Mouse (Mus musculus) embryo, embryonic 10.5 days (tissue): ENCODE results near the gene Gm5294.

ENCODE experiments used
- DNase-seq: peaks from one replicate; pipeline ENCODE4 v3.0.0-alpha.2; 2015; ENCODE audit warnings: low spot score

Gm5294 gene

DNA sequence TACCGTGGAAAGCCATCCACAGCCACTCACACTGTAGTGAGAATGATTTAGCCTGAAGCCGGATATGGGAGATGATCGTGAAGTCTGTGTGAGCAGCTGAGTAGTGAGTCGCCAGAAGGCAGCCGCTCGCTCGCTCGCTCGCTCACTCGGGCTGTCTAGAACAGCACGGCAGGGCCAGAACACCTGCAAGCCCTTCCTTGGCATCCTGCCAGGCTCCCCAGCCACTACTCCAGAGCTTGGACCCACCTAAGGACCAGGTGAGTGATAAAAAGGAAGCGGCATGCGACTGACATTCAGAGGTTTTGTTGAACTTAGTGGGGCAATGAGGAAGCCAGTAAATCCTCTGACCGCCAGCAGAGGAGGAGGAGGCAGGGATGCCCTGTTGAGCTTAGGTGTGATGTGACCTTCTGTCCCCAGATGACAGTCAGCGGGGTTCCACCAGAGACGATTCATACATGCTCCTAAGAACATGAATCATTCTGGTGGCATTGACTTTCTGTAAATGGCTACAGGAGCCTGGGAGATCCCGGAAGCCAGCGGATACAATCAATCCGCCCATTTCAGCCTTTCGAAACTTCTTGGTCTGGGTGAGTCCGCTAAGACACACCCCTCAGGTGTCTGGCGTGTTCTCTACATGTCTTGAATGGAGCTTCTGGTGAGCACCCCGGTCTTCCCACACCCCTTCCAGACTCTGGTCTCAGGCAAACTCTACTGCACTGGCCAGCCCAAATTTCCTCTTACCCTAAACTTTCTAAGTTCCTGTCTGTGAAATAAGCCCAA lies 30.0 kb downstream of the Gm5294 start:
- DNase-seq: no peak

DNA sequence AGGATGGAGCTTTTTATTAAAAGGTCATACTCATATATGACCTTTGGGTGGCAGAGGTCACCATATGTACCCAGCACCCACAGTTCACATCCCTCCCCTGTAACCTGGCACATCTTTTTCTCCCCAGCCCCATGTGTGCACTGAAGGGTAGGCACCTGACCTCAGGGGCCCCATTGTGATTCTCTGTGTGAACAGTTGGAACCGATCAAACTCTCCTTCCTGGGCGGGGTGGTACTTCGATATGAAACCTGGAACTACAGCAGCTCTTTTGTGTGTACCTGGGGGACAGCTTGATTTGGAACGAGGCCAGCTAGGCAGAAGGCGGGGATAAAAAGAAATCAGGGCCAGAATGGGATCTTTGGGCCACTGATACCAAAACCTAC lies 30.6 kb downstream of the Gm5294 start:
- DNase-seq: no peak

DNA sequence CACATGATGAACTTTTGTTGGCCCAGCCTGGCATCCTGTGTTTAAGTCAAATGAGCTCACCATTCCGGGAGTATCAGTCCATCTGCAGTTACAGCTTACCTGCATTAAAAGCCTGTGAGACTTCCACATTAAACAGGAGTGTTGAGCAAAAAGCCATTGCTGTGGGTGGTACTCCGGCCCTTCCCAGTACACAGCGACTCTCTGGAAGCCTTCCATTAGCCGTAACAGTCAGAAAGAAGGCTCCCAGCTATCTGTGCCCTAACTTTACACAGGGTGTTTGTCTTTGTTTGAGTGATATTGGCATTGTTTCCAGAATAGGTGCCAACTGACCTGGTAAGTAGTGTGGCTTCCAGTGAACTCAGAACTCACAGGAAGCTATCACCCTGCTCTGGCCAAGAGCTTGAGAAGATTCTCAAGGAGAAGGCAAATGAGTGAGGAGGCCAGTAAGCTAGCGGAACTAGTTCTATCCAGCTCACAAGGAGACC lies 31.5 kb downstream of the Gm5294 start:
- no peak for DNase-seq

DNA sequence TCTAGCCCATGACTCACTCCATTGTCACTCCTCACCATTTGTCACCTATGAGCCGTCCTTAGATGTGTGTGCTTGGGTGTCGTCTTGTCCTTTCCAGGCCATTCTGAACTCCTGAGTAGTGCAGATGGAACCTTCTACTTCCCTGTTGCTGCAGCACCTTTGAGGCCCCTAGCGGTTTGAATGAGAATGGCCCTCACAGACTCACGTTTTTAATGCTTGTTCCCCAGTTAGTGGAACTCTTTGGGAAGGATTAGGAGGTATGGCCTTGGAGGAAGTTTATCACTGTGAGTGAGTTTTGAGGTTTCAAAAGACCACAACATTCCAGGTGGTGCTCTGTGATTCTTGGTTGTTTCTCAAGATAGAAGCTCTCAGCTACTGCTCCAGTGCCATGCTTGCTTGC lies 32.3 kb downstream of the Gm5294 start:
- DNase-seq: no peak

DNA sequence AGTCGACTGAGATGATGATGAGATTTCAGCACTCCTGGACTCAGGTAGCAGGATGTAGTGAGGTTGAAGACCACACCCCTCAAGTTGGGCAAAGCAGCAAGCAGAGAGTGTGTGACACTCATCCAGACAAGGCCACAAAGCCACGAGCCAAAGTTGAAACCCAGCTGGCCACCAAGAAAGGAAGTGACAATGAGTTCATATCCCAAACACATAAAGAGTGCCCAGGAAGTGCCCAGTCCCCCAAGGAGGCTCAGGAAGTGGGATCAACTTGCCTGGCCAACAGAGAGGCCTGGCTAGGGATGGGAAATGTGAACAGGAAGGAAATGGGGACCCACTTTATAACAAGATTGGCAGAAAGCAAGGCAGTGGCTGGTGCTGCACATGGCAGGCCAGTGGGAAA lies 33.5 kb downstream of the Gm5294 start:
- DNase-seq: no peak

DNA sequence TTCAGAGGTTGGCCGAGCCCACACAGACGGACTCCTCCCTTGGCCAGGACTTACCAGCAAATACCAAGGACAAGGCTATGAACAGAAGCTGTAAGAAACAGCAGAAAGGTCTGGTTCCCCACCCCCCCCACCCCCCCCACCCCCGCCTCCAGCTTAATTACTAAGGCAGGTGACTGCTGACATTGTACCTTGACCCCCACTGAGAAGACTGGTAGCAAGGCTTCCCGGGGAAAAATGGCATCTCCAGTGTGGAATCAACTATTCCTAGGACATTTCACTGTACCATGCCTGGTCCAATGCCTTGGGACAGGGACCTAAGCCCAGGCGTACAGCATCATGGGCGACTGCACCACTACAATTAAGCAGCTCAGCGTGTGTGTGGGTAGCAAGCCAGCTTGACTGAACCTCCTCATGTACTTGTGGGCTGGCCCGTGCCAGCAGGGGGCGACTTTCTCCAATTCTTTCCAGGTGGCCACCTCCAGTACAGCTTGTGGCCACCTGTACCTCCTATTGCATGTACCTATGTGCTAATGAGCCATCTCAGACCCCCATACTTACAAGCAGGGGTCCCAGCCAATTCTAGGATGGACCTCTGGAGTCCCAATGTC lies 37.2 kb downstream of the Gm5294 start:
- DNase-seq: peak; percentile 70

DNA sequence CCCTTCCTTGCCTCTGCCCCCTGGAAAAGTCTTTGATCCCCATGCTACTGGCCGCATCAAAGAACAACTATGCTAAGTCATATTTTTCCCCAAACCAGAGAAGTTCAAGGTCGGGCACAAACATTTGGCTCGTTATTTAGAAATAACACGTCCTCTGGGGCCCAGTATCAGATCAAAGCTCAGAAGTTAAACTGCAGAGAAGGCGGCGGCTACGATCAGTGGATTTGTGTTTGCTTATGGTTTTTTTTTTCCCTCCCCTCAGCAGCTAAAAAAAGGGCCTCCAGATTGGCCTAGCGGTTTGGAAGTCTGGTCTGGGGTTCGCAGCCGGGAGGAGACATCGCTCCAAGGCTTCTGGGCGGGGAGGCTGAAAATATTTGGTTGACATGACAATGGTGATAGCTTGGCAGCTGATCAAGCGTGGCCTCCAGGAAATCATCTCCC lies 38.0 kb downstream of the Gm5294 start:
- DNase-seq: no peak

DNA sequence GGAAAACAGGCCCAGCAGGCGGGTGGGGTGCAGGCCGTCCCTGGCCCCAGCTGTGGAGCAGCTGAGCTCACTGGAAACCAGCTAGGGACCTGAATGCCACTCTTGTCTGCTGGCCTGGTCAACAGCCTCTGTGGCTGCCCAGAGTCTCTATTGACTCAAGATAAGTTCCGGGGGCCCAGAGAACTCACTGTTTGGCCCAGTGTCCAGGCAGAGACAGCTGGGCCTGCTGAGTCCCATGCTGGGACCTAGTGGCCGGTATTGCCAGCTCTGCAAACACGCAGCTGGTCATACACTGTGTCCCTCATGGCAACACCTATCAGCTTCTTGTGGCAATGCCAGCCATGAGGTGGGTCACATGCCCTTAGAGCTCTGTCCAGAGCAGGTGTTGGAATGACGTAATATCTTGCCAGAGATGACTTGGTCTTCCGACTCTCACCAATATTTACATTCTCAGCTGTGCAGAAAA lies 43.8 kb downstream of the Gm5294 start:
- DNase-seq: no peak

DNA sequence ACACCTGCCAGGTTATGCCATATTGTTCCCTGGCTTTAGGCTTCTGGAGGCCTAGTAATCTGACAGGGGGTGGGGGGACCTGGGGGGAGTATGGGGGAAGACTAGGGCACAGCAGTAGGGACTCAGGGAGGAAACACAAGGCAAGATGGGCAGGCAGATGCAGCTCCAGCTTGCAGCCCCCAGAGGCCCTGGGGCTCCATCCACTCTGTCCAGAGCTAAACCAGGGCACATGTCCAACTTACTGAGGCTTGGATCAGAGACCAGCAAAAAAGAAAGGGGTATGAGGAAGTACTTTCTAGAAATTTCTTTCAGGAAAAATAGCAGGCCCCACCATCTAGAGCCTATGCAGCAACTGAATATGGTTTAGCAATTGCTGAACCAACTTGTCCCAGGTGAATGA lies 44.3 kb downstream of the Gm5294 start:
- DNase-seq: no peak

DNA sequence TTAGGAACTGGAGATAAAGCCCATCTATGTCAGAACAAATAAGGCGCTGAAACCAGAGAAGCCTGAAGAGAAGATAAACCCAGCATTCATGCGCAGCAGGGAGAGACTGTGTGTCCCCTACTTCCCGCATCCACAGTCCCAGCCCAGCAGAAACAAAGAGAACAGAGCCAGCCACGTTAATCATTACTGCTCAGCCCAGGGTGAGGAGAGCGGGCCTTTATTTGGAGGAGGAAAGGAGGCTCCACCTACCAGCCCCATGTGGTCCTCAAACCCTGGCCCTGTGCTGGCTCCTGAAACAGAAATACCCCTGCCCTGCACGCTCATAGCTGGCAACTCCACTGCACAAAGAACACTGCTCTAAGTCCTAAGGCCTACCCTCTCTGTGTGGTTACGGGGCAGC lies 45.0 kb downstream of the Gm5294 start:
- no peak for DNase-seq

DNA sequence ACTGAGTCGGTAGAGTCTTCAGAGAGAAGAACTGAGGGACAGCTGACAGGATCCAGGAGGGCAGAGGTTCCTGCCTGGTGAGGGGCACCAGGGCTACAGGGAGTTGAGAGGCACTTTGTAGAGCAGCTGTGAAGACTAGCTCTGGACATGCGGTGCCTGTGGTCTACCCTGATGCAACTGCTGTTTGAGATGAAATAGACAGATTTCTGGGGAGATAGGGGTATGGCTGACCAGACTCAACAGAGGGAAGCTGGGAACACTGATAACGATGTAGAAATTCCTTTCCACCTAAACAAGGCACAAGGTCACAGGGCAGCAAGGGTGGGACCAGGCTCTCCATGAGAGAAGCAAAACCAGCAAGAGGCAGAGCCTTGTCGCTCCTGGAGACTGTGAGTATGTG lies 45.8 kb downstream of the Gm5294 start:
- DNase-seq: no peak
